Mouse (Mus musculus) adrenal gland, adult 2 months (tissue): ENCODE data around the gene Myo7a. TPM values are rescaled to one million over a fixed set of nuclear protein-coding genes. Genes with fewer than 3 reads are reported as not detected.

Source experiments
- DNase-seq: peaks from one replicate; pipeline ENCODE4 v3.0.0; 2021
- long read RNA-seq: library from polyadenylated mRNA; stranded (forward); transcript quantifications from one replicate; pipeline ENCODE4 v2.0.0, GENCODE M21; 2021
- polyA plus RNA-seq: library from polyadenylated mRNA; depleted of rRNA; stranded (reverse); fragments of >200 nt; gene quantifications from 2 replicates; pipeline ENCODE4 v1.2.3, GENCODE M21; 2012; rRNA removed
- total RNA-seq, 2 experiments: library from RNA; stranded (reverse); gene quantifications; 2 replicates each; pipeline ENCODE4 v1.2.3; 2021

Myo7a gene
- total RNA-seq (100 to 1,000 TPM; 140 to 146 TPM), polyA plus RNA-seq (136 and 180 TPM in 2 replicates)
- long read RNA-seq, full-length matches to known transcripts = 4 of 24 reads
- long read RNA-seq, partial matches to known transcripts = 16 of 24 reads
- long read RNA-seq, other reads (novel, unspliced or antisense) = 4 of 24 reads

GRCm38 (mm10) chr7:98119179-98119960 lies at the start of gene Myo7a:
Myo7a (minus strand) TSS chr7:98119524.
- peak; percentile 95 for DNase-seq

DNA sequence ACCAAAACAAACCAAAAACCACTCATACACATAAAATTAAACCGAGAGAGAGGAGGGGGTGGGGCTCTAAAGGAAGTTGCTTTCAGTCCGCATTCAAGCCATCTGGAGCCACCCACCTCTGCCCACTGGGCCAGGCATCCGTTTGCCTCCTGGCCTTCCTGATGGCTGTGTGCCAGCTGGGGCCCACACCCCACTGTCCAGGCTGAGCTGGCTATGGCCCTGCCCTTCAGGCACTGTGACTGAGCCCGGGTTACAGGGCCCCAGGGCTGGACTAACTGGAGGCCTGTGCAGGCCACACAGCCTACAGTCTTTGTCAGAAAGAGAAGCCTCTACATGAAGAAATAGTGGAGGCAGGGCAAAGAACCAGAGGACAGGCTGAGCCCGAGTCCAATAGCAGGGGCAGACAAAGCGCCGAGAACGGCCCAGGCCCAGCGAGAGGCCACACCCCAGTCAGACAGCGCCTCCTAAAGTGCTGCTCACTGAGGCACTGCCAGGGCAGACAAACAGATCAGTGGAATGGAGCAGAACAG lies 45.7 kb upstream of the Myo7a start:
- DNase-seq = no peak

- DNase-seq = no peak
Measured at GRCm38 (mm10) chr7:98164382-98164998, 45.2 kb upstream of the Myo7a start.

DNA sequence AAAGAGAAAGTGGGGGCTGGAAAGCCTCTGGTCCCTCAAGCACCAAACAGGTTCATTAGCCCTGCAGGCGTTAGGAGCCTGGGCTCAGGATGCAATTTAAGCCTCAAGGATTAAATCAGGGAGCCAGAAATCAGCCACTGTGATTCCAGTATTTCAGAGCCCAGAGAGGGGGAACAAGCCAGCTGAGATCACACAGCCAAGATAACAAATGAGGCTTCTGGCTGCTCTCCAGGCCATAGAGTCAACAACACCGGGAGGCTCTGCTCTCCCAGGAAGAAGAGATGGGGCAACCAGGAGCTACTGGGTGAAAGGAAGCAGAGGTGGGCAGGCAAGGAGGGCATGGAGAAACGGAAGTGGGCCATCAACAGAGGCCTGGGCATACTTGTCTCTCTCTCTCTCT lies 44.4 kb upstream of the Myo7a start:
- DNase-seq = no peak

- DNase-seq = no peak
Measured at GRCm38 (mm10) chr7:98162239-98162638, 42.9 kb upstream of the Myo7a start.

DNA sequence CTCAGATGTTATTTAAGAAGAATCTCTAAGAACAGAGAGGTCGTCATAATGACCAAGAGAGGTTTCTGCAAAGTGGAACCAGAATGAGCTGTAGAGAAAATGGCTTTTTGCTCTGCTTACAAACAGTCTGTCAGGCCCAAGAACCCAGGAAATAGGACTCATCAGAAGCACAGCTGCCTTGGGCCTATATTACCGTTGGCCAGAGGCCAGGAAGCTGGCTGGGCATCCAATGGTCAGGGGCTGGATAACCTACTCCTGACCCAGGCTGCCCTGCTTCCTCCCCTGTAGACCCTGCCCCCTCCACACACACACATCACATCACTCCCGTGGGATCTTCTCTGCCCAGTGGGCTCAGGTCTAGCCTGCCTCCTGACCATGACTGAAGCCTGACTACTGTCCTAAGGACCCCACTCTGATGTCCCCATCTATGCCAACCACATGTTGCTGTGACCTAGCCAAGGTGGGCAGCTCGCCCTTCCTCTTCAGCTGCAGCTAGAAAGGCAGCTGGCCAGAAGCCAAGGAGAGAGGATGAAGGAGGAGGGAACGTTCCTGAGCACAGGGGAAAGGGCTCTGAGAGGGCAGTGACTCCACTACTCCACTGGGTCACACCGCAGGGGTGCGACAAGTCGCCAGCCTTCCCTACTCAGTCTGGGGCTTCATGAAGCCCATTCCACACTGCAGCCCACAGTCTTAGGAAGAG lies 40.9 kb upstream of the Myo7a start:
- no peak for DNase-seq

DNA sequence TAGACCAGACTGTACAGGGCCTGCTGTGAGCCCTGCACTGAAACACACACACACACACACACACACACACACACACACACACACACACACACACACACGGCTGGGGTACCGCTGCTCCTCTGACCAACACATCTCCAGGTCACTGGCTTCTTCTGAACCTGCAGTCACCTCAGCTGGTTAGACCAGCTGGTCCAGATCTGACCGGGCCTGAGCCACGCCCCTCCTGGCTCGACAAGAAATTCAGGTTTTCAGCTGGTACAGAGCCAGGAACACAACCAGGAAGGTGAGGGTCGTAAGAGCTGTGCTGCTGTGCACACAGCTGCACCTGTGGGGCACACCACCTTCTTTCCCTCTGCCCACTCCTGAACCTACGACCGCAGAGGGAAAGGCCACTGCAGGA lies 39.2 kb upstream of the Myo7a start:
- DNase-seq = no peak

DNA sequence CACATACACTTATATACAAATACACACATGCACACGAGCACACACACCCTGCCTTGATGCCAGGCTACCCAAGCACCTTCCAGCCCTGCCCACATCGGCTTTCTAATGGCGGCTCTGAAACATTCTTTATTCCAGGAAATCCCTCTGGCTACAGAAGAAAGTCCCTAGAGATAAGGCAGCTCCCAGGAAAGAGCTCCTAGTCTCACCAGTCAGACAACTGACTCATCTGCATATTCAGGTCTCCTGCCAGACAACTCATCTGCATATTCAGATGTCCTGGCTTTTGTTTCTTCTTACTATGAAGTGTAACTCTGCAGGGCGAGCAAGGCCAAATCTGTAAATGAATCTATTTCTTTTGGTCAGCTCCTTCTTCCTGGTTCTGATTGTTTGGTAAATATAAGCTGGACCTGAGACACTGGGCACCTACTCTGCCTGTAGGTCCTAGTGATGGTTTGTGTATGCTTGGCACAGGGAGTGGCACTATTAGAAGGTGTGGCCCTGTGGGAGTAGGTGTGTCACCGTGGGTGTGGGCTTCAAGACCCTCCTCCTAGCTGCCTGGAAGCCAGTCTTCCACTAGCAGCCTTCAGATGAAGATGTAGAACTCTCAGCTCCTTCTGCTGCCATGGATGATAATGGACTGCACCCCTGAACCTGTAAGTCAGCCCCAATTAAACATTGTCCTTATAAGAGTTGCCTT lies 38.5 kb upstream of the Myo7a start:
- no peak for DNase-seq

- DNase-seq = peak; percentile 73
Measured at GRCm38 (mm10) chr7:98156280-98156665, 36.9 kb upstream of the Myo7a start.

- peak; percentile 81 for DNase-seq
Measured at GRCm38 (mm10) chr7:98155546-98156279, 36.4 kb upstream of the Myo7a start.

DNA sequence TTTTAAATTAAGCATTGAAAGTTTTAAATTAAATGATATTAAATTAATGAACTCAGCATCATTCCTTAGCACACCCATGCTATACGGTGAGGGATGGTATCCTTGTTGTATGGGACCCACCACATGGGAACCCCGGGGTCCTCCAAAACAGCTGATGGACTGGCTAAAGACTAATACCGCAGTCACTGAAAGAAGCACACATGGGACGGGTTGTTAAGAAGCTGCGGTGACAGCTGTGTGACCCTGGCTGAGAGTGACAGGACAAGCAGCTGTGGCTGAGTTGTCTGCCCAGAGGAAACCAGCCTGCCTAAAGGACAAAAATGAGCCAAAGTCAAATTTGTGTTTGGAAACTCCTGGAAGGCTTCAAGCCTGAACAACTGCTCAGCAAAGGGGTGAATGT lies 34.6 kb upstream of the Myo7a start:
- no peak for DNase-seq

DNA sequence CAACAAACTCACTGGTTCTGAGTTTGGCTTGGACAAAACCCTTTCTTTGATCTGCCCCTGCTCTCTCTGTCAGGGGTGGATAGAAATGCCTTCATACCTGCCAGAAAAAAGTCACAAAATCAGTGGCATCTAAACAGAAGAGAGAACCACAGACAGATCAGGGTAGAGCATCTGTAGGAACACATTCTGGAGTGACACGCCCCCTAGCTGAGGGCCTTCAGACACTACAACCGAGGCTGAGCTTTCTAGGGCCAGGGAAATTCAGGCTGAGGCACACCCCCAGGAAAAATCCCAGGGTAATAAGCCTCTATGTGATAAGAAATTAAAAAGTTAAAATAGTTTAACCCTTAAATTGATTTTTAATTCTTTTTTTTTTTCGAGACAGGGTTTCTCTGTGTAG lies 34.0 kb upstream of the Myo7a start:
- no peak for DNase-seq

- no peak for DNase-seq
Measured at GRCm38 (mm10) chr7:98152400-98152799, 33.1 kb upstream of the Myo7a start.

DNA sequence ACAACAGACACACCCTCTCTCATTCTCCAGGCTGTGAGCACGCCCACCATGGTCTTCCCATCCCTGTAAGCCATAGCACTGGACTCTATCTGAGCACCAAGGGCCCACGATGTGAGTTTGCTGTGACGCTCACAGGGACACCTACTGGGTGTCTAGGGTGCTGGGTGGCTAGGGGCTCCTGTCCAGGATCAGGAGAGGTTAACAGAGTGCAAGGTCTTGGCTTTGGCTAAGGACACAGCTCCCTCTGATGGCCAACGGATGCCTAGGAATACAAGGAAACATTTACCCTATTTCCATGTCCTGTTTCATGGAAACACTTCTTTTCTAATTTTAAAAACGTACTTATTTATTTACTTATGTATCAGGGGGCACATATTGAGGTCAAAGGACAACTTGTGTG lies 31.2 kb upstream of the Myo7a start:
- DNase-seq = peak; percentile 59

DNA sequence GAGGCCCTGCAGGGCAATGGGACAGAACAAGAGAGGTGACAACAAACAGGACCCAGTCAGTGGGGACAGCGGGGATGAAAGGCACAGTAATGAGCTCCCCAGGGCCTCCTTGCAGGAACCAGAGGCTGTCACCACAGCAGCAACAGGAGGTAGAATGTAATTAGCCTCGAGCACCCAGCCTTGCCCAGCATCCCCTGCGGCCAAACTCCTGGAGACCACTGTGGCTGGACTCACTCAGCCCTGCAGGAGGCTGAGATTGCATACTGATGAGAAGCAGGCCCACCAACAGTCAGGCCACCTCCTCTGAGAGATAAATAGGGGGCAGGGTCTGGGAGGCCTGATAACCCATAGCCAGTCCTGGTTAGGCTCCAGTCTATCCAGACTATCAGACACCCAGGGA lies 30.5 kb upstream of the Myo7a start:
- DNase-seq = no peak

DNA sequence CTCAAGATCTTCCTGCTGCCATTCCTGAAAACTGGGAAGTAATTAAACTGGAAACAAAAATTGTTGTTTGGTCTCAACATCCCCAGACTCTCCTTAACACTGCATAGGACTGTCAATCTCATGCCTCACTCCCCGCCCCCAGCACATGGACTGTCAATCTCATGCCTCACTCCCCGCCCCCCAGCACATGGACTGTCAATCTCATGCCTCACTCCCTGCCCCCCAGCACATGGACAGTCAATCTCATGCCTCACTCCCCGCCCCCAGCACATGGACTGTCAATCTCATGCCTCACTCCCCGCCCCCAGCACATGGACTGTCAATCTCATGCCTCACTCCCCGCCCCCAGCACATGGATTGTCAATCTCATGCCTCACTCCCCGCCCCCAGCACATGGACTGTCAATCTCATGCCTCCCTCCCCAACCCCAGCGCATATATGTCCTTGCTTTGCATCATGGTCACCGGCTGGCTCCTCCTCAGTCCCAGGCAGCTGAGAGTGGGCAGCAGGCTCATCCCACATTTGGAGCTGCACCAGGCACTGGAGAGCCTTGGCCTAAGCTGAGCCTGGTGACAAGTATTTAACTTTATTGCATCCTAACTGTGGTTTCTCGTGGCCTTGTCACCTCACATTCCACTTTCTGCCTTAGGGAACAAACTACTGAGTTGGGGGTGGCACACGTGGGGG lies 29.5 kb upstream of the Myo7a start:
- DNase-seq = peak; percentile 48

DNA sequence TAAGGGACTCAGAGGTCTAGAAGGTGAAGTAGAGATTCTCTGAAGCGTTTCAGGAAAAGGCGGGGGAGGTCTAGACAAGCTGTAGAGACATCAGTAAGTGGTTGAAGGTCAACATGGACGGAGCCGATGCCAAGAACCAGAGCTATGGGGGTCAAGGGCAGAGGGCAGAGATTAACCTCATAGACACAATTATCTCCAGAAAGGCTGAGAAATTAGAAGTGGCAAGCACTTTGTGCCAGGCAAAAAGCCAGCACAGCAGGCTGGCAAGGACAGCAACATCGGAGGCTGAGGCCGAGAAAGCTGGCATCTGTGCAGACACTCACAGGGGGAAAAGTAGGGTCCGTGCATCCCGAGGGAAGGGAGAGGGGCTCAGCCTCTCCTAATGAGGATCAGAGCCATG lies 28.4 kb upstream of the Myo7a start:
- peak; percentile 80 for DNase-seq

- peak; percentile 46 for DNase-seq
Measured at GRCm38 (mm10) chr7:98146447-98146845, 27.1 kb upstream of the Myo7a start.

DNA sequence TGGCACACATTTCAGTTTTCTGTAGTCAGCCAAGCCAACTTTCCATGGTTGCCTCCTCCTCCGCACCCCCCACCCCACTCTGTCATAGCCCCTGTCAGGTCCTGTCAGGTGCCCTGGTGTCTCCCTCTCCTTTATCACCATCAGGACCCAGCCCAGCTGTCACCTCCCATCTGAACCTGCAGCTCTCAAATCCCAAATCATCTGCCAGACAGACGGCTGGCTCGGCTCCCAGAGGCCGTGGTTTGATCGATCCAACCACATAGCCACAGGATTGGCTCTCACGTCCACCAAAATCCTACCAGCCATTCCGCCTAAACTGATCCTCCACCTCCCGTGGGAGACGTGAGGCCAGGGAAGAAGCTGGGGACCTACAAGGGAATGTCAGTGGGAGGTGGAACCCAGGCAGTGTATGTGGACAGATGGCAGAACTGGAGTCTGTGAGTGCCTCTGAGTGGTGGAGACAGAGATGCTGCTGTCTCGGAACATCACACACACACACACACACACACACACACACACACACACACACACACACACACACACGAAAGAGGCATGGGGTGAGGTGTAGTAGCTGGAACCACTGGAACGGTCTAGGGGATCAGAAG lies 26.6 kb upstream of the Myo7a start:
- DNase-seq = peak; percentile 61

GRCm38 (mm10) chr7:98145402-98145801 lies 26.1 kb upstream of the Myo7a start, which contains the start of gene Omp:
Omp (minus strand) TSS chr7:98145502.
- no peak for DNase-seq
